Comparison of ENCODE assay signal across 8 mouse cellular contexts in the genomic region with DNA sequence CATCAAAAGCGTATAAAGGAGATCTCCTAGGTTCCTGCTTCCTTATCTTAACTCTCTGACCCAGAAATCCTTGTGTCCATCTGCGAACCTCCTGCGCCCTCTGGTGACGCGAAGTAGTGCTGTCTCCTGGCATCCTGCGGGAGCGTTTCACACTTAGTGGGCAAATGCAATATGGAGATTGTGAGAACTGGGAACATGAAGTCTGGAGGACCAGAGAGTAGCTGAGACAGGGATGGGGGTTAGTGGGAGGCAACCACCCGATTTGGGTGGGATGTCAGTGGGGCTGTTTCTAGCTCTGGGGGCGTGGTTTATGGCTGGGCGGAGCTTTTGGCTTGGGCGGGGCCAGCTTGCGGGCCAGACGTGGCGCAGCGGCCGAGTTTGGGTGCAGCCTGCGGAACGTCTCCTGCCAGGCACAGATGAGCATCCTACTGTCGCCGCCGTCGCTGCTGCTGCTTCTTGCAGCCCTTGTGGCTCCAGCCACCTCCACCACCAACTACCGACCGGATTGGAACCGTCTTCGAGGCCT. TPM values are rescaled to one million over a fixed set of nuclear protein-coding genes. Genes with fewer than 3 reads are reported as not detected.
DNase-seq lines count a peak whose midpoint lies in the region; ATAC-seq and TF ChIP-seq lines count a peak whose summit lies in the region.

Gene Selenom (plus strand): TSS at position 156 of the 526 bp plus-strand sequence.

- ATAC-seq in forebrain, embryonic 15.5 days (replicated peaks), result peak; percentile 76
- peak; percentile 73 for ATAC-seq in neutrophil, adult 5-6 weeks (ENCODE audit: extremely low read depth, insufficient number of reproducible peaks, low FRiP score, poor library complexity, severe bottlenecking)

- peaks cover 29% of the 10 kb centered on the region for H3K4me1 ChIP-seq in forebrain, embryonic 15.5 days
- 0 out of 2 replicates have a peak, but pooled peaks cover 3% of the 10 kb centered on the region for H3K4me1 ChIP-seq in lung, adult 2 months (ENCODE audit: control insufficient read depth, insufficient read depth, low read length)

- no peaks in the 10 kb centered on the region for H3K9me3 ChIP-seq in forebrain, embryonic 15.5 days

- TF ChIP-seq POLR2A in lung, adult 2 months (IDR thresholded peaks at IDR 0.05; ENCODE audit: borderline replicate concordance, extremely low read depth, low read depth, low read length), result peak; percentile 78; the same call in 1 of the 2 replicates

- peak within 1 kb of the TSS; percentile 60 for H3K4me2 ChIP-seq in forebrain, embryonic 15.5 days (replicated peaks)

- H3K27me3 ChIP-seq in forebrain, embryonic 15.5 days, result peaks cover 21% of the 10 kb centered on the region; the same call in 1 of the 2 replicates

- DNase-seq in ES-CJ7 (ENCODE audit: low read depth, low spot score), result peak; percentile 95
- peak; percentile 96 for DNase-seq in cerebellum, adult 11 months
- DNase-seq in heart, postnatal 25 days (ENCODE audit: low spot score), result peak; percentile 87
- DNase-seq in layer of hippocampus, adult 18-20 months (ENCODE audit: low spot score in 2 of 2), result peak; percentile 90 to 97
- DNase-seq in lung, adult 2 months, result peak; percentile 86
- peak; percentile 60 to 64 for DNase-seq in thymus, adult 18-20 months

- peak; percentile 97 for TF ChIP-seq CTCF in lung, adult 2 months (IDR thresholded peaks at IDR 0.05; ENCODE audit: insufficient read depth, low read length)

- no peaks in the 10 kb centered on the region for H3K36me3 ChIP-seq in forebrain, embryonic 15.5 days

- no peak within 1 kb of the TSS for H3K27ac ChIP-seq in forebrain, embryonic 15.5 days (replicated peaks)

- intact Hi-C loops in heart, postnatal 25 days (cut with DNase I), result loop anchor here (1.0 kb wide), 1 partner anchor 40 kb away; no protein-coding TSS in a partner anchor

- peak within 1 kb of the TSS; percentile 48 for H3K4me3 ChIP-seq in forebrain, embryonic 15.5 days
- H3K4me3 ChIP-seq in lung, adult 2 months (replicated peaks; ENCODE audit: extremely low read depth, low read depth, low read length), result peak within 1 kb of the TSS; percentile 69

- peak within 1 kb of the TSS; percentile 46 for H3K9ac ChIP-seq in forebrain, embryonic 15.5 days (replicated peaks)

- under 1% methylated on average over 26 of the region's 26 CpGs for WGBS in forebrain, embryonic 15.5 days
- WGBS in lung, adult 2 months, result under 1% methylated on average over 26 of the region's 26 CpGs

RNA-seq across cellular contexts. Expression of gene Selenom, which starts in this region (rescaled TPM):
- 41.6 and 44.2 TPM in 2 replicates for polyA plus RNA-seq in forebrain, embryonic 15.5 days (2015; fragmentation: Nextera tagmentation; extraction: Ambion mirVana)
- total RNA-seq in heart, postnatal 25 days (2021), result 10 to 100 TPM; 40.6 to 44.9 TPM
- 100 to 1,000 TPM; 194 to 199 TPM for total RNA-seq in layer of hippocampus, adult 18-20 months (2021)
- 111 and 138 TPM in 2 replicates for polyA plus RNA-seq in lung, adult 2 months (2012; rRNA removed)
- 0.86 and 2.0 TPM in 2 replicates for total RNA-seq in neutrophil, adult 5-6 weeks (2017)

Comparison
In these comparisons a context has a peak if more than half of its experiments do, and no peak if none do; other contexts are left out.
1. RNA of gene Selenom (total RNA-seq): 194 to 199 TPM in layer of hippocampus, adult 18-20 months and 40.6 to 44.9 TPM in heart, postnatal 25 days; 0.86 to 2.0 TPM in neutrophil, adult 5-6 weeks; every median in the first group is over 10 times any median in the second.
2. RNA of gene Selenom (total RNA-seq): 194 to 199 TPM in layer of hippocampus, adult 18-20 months; 40.6 to 44.9 TPM in heart, postnatal 25 days; every median in the first group is over 4 times any median in the second.
3. Peak in every context shown above with its lines, with median percentiles within 50 percentile points of each other: DNase-seq.